Mouse (Mus musculus) testis, adult 2 months (tissue): ENCODE results near the gene Mtch1.

Experiments
- CTCF ChIP-seq: fragments of 200-500 bp; IDR thresholded peaks from 2 replicates; pipeline ENCODE4 v1.5.1; 2012; ENCODE audit warnings: low read depth, mild to moderate bottlenecking, inconsistent platforms, low read length, moderate library complexity; ENCODE audit not compliant: control insufficient read depth, insufficient read depth, insufficient replicate concordance
- POLR2A ChIP-seq: fragments of 200-500 bp; IDR thresholded peaks from 2 replicates; pipeline ENCODE4 v1.6.1; 2012; ENCODE audit warnings: low read depth, mild to moderate bottlenecking, inconsistent platforms, low read length, moderate library complexity; ENCODE audit not compliant: control insufficient read depth

DNA sequence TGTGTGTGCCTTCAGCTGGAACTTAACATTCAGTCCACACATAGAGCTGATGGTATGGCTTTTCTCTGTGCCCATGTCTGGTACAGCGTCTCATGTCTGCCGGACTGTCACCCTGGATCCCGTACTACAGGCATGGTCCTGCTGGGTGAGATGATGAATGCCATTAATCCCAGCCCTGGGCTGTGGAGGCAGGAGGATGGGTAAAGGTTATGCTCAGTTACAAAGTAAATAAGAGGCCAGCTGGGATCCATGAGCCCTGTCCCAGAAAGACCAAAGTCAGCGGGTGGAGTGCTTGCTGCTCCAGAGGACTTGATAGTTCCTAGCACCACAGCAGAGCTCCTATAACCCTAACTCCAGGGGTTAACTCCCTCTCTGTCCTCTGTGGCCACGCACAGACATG, 51.9 kb downstream of the Mtch1 start:
- TF ChIP-seq CTCF (no peak), POLR2A (no peak)
